Mouse (Mus musculus) heart, postnatal 0 days (tissue): ENCODE measurements around the gene Ptpdc1.

Experiments
- CTCF ChIP-seq: IDR thresholded peaks from 2 replicates; pipeline ENCODE4 v1.5.1; 2016; ENCODE audit warnings: antibody characterized with exemption, control low read depth, low read depth
- EP300 ChIP-seq: IDR thresholded peaks from 2 replicates; pipeline ENCODE4 v1.6.1; 2016; ENCODE audit warnings: antibody characterized with exemption, low read depth

DNA sequence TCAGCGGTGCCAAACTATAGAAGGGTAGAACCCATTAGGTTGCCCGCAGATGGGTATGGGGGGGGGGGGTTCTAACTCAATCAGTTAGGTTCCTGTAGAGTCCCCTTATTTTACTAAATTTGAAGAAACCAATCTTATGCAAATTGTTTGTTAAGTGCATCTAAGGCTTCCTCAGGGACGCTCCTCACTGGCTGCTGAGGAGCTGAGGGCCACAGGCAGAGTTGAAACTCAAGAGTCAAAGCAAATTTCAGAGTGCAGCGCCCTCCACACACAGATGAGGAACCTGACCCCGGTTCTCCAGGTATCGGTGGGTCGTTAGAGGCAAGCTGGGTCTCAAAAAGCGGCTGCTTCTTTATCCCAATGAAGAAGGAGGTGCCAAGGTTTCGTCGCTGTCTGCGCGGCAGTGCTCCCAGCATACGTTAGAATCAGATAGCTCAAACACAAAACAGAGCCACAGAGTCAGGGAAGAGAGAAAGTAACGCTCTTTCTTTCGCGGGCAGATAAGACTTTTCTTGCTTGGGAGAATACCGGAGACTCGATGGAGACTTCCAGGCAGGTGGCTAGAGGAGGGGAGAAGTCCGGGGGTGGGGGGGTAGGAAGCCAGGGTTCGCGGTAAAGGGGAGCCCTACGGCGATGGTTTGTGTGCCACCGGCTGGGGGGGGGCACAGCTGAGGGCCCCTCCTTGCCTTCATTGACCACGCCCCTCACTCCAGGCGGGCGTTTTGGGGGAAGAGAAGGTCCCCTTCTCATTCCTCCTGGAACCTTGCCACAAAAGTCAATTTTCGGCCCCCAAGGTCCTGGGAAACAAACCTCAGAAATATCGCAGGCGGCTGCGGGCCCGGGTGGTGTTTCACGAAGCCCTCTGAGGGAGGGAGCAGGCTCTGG is 42.9 kb upstream of the Ptpdc1 start:
- TF ChIP-seq CTCF (no peak), EP300 (no peak)
